Mouse (Mus musculus) MEL (cell line): ENCODE measurements around the gene Wtip.

ENCODE experiments used
- CTCF ChIP-seq, 3 experiments: IDR thresholded peaks in 2 of 3; conservative IDR thresholded peaks in 1 of 3; 2 replicates each; pipeline ENCODE4 v1.5.1; 2011 to 2012; ENCODE audit warnings: low read length in 3 of 3, low read depth in 2 of 3, mild to moderate bottlenecking in 2 of 3, improper control_type of control experiment in 1 of 3, inconsistent platforms in 1 of 3, mixed read lengths in 1 of 3, moderate library complexity in 1 of 3; ENCODE audit not compliant: control insufficient read depth in 1 of 3, insufficient read depth in 1 of 3, poor library complexity in 1 of 3, severe bottlenecking in 1 of 3
- E2F4 ChIP-seq: IDR thresholded peaks from 2 replicates; pipeline ENCODE4 v1.6.1; 2011; ENCODE audit warnings: low read depth, low read length, improper control_type of control experiment, borderline replicate concordance
- EP300 ChIP-seq, 2 experiments: IDR thresholded peaks; 2 replicates each; pipeline ENCODE4 v1.6.1; 2011; ENCODE audit warnings: improper control_type of control experiment in 2 of 2, low read length in 2 of 2, low read depth in 1 of 2, mild to moderate bottlenecking in 1 of 2
- GABPA ChIP-seq: IDR thresholded peaks from 2 replicates; pipeline ENCODE4 v1.6.1; 2012; ENCODE audit warnings: low read depth, mild to moderate bottlenecking, inconsistent platforms, low read length, improper control_type of control experiment, moderate library complexity
- GATA1 ChIP-seq: IDR thresholded peaks from 2 replicates; pipeline ENCODE4 v1.6.1; 2011; ENCODE audit warnings: low read depth, low read length, improper control_type of control experiment
- HCFC1 ChIP-seq: IDR thresholded peaks from 2 replicates; pipeline ENCODE4 v1.6.1; 2012; ENCODE audit warnings: low read depth, mild to moderate bottlenecking, inconsistent platforms, low read length, improper control_type of control experiment, moderate library complexity
- MAFK ChIP-seq: IDR thresholded peaks from 2 replicates; pipeline ENCODE4 v1.6.1; 2011; ENCODE audit warnings: low read depth, mild to moderate bottlenecking, low read length, improper control_type of control experiment, borderline replicate concordance
- MYC ChIP-seq: IDR thresholded peaks from 2 replicates; pipeline ENCODE4 v1.6.1; 2011; ENCODE audit warnings: low read depth, mild to moderate bottlenecking, low read length, improper control_type of control experiment, moderate library complexity
- POLR2A ChIP-seq, 2 experiments: IDR thresholded peaks; 2 replicates each; pipeline ENCODE4 v1.6.1; 2011 to 2012; ENCODE audit warnings: low read length in 2 of 2, mild to moderate bottlenecking in 2 of 2, control low read depth in 1 of 2, improper control_type of control experiment in 1 of 2, low read depth in 1 of 2, moderate library complexity in 1 of 2; ENCODE audit not compliant: control insufficient read depth in 1 of 2, insufficient read depth in 1 of 2, poor library complexity in 1 of 2
- TCF12 ChIP-seq: IDR thresholded peaks from 2 replicates; pipeline ENCODE4 v1.6.1; 2014; ENCODE audit warnings: low read depth, mild to moderate bottlenecking, inconsistent platforms, low read length, improper control_type of control experiment, moderate library complexity
- ZC3H11A ChIP-seq: IDR thresholded peaks from 2 replicates; pipeline ENCODE4 v1.6.1; 2012; ENCODE audit warnings: low read depth, mild to moderate bottlenecking, inconsistent platforms, low read length, improper control_type of control experiment
- ZNF384 ChIP-seq: IDR thresholded peaks from 2 replicates; pipeline ENCODE4 v1.6.1; 2012; ENCODE audit warnings: low read depth, mild to moderate bottlenecking, inconsistent platforms, low read length, improper control_type of control experiment

DNA sequence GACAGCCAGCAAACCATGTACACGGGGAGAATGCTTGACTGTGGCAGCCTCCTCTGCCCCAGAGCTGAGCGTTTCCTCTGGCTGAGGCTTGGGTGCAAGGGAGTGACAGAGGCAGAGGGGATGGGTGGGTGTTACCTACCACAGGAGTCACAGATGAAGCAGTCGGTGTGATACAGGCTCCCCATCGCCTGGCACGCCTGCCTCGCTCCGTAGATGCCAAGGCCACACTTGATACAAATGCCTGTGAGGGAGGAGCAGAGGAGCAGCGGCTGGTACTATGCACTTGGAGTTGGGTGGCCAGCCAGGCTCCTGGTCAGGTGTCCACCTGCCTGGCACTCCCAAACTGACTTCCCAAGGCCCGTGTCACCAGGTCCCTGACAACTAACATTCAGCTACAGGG, 7.7 kb downstream of the Wtip start:
- TF ChIP-seq E2F4 (no peak), ZC3H11A (no peak), CTCF (IDR thresholded peaks at IDR 0.05 in 2 of 3, conservative IDR thresholded peaks at IDR 0.05 in 1 of 3; ENCODE audit: control insufficient read depth in 1 of 3, insufficient read depth in 1 of 3, low read depth in 2 of 3, low read length in 3 of 3, poor library complexity in 1 of 3, severe bottlenecking in 1 of 3) (no peak), MYC (no peak), EP300 (IDR thresholded peaks at IDR 0.05; ENCODE audit: low read depth in 1 of 2, low read length in 2 of 2) (no peak), ZNF384 (no peak), GABPA (no peak), POLR2A (IDR thresholded peaks at IDR 0.05; ENCODE audit: control insufficient read depth in 1 of 2, insufficient read depth in 1 of 2, low read depth in 1 of 2, low read length in 2 of 2, poor library complexity in 1 of 2) (no peak), HCFC1 (no peak), GATA1 (no peak), TCF12 (no peak), MAFK (no peak)
